Mouse (Mus musculus) neural tube, embryonic 14.5 days (tissue): ENCODE data around the gene Nsf. TPM values are rescaled to one million over a fixed set of nuclear protein-coding genes. Genes with fewer than 3 reads are reported as not detected.

Experiments
- ATAC-seq: fragments of 200-750 bp; cut with Nextera tagmentation; 2 replicates; pipeline ENCODE4 v1.8.0; 2017; ENCODE audit warnings: low read depth, mild to moderate bottlenecking, moderate TSS enrichment, moderate library complexity
- H3K27ac ChIP-seq: fragments of 300-500 bp; sonication (generic); 2 replicates; pipeline ENCODE4 v1.5.1; 2014; ENCODE audit warnings: low read depth, mild to moderate bottlenecking, control low read depth, low read length, moderate library complexity, mixed read lengths
- H3K27me3 ChIP-seq: fragments of 300-500 bp; sonication (generic); 2 replicates; pipeline ENCODE4 v1.6.1; 2014; ENCODE audit warnings: low read length; ENCODE audit not compliant: control insufficient read depth, insufficient read depth
- H3K36me3 ChIP-seq: fragments of 300-500 bp; sonication (generic); 2 replicates; pipeline ENCODE4 v1.6.1; 2014; ENCODE audit warnings: low read length, mixed read lengths; ENCODE audit not compliant: control insufficient read depth, insufficient read depth
- H3K4me1 ChIP-seq: fragments of 300-500 bp; sonication (generic); 2 replicates; pipeline ENCODE4 v1.6.1; 2014; ENCODE audit warnings: low read length; ENCODE audit not compliant: control insufficient read depth, insufficient read depth
- H3K4me2 ChIP-seq: fragments of 300-500 bp; sonication (generic); 2 replicates; pipeline ENCODE4 v1.6.1; 2014; ENCODE audit warnings: mild to moderate bottlenecking, low read depth, low read length, control low read depth
- H3K4me3 ChIP-seq: fragments of 300-500 bp; sonication (generic); 2 replicates; pipeline ENCODE4 v1.5.1; 2014; ENCODE audit warnings: low read depth, low read length, control low read depth, mixed read lengths
- H3K9ac ChIP-seq: fragments of 300-500 bp; sonication (generic); replicated peaks from 2 replicates; pipeline ENCODE4 v1.6.1; 2014; ENCODE audit warnings: low read depth, mild to moderate bottlenecking, control low read depth, low read length, mixed read lengths
- H3K9me3 ChIP-seq: fragments of 300-500 bp; sonication (generic); 2 replicates; pipeline ENCODE4 v1.6.1; 2016; ENCODE audit warnings: low read length; ENCODE audit not compliant: control insufficient read depth
- WGBS: fragments of 180-500 bp; shearing (Covaris S2); extraction: QIAGEN DNeasy Blood & Tissue Kit; methylation state at CpG from one replicate; pipeline ENCODE4 v1.1.7; 2014; 5-methylcytosine and 5-hydroxymethylcytosine counted together
- polyA plus RNA-seq: library from polyadenylated mRNA; unstranded; fragments of >200 nt; fragmentation: Nextera tagmentation; extraction: Ambion mirVana; gene quantifications from 2 replicates; pipeline ENCODE4 v1.2.1, GENCODE M21; 2014

Nsf gene
- polyA plus RNA-seq, 1 experiment from 2014 or later, result 217 TPM

DNA sequence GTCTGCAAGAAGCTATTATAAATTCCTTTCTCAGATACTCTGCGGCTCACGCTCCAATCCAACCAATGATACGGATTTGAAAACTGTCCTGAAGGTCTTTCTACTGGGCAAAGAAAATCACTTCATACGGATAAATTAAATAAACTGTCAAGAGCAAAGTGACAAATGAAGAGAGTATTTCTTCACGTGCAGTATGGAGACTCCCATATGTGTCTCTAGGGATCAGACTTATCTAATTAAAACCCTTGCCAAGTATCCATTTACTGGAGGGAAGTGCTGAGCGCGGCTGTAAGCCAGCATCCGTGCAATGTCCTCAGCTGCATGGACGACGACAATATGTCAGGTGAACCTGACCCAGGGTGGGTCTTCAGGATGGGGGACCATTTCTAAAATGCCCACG is 44.0 kb downstream of the Nsf start:
- 65% methylated on average over 11 of the region's 11 CpGs for WGBS
- ATAC-seq, result no peak
- H3K36me3 ChIP-seq, result peaks cover 18% of the 10 kb centered on the region

DNA sequence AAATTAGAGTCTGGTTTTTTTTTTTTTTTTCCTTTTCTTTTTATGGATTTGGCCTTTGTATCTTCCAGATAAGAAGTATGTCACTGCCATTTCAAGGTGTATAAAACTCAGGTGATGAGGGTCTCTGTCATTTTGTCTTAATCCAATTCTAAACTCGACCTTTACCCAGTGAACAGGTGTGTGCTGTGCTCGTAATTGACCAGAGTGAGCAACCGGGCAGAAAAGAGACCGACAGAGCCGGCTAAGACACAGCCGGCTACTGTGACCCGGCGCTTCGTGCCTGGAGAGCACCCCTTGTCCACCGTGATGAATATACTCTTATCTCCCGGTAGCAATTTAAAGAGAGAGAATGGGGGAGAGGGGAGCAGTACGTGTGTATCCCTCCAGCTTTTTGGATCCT is 44.5 kb downstream of the Nsf start:
- Histone ChIP-seq H3K4me2 (no peak overlapping the region), H3K9ac (no peak overlapping the region), H3K27ac (no peak overlapping the region), H3K4me3 (no peak overlapping the region), H3K9me3 (no peaks in the 10 kb centered on the region), H3K4me1 (no peaks in the 10 kb centered on the region), H3K27me3 (no peaks in the 10 kb centered on the region), H3K36me3 (peaks cover 18% of the 10 kb centered on the region)
- ATAC-seq, result no peak
- whole genome bisulfite sequencing, result 80% methylated on average over 12 of the region's 12 CpGs

More for the DNA sequence above, 44.0 kb downstream of the Nsf start:
- Histone ChIP-seq H3K4me3 (no peak overlapping the region), H3K27me3 (no peaks in the 10 kb centered on the region), H3K4me2 (no peak overlapping the region), H3K4me1 (no peaks in the 10 kb centered on the region), H3K9me3 (no peaks in the 10 kb centered on the region), H3K9ac (no peak overlapping the region), H3K27ac (no peak overlapping the region)

GRCm38 (mm10) chr11:103906051-103906719 is 47.7 kb downstream of the Nsf start:
- H3K4me2 ChIP-seq, result no peak overlapping the region
- no peaks in the 10 kb centered on the region for H3K27me3 ChIP-seq
- H3K27ac ChIP-seq, result no peak overlapping the region
- 38% methylated on average over 7 of the region's 7 CpGs for WGBS
- H3K4me3 ChIP-seq, result no peak overlapping the region
- H3K36me3 ChIP-seq, result 0 out of 2 replicates have a peak, but pooled peaks cover 3% of the 10 kb centered on the region
- no peak for ATAC-seq
- no peaks in the 10 kb centered on the region for H3K4me1 ChIP-seq
- H3K9me3 ChIP-seq, result no peaks in the 10 kb centered on the region
- no peak overlapping the region for H3K9ac ChIP-seq

DNA sequence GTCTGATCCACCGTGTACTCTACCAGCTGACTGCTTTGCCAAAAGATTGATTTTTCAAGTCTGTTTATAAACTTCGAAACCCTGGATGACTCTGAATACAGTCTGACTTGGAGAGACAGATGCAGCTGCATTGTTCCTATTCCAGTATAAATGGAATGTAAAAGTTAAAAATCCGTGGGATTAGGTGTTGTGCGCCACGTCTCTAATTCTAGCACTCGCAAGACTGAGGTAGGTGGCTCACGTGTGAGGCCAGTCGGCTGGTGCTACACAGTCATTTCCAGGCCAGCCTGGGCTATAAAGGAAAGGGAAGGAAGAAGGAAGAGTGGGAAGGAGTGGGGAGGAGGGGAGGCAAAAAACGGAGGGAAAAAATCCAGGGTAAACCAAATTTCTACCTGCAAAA is 48.4 kb downstream of the Nsf start:
- Histone ChIP-seq H3K9me3 (no peaks in the 10 kb centered on the region), H3K4me3 (no peak overlapping the region), H3K36me3 (0 out of 2 replicates have a peak, but pooled peaks cover 3% of the 10 kb centered on the region), H3K27me3 (no peaks in the 10 kb centered on the region), H3K4me1 (no peaks in the 10 kb centered on the region), H3K27ac (no peak overlapping the region), H3K9ac (no peak overlapping the region), H3K4me2 (no peak overlapping the region)
- 83% methylated on average over 9 of the region's 9 CpGs for WGBS
- no peak for ATAC-seq

DNA sequence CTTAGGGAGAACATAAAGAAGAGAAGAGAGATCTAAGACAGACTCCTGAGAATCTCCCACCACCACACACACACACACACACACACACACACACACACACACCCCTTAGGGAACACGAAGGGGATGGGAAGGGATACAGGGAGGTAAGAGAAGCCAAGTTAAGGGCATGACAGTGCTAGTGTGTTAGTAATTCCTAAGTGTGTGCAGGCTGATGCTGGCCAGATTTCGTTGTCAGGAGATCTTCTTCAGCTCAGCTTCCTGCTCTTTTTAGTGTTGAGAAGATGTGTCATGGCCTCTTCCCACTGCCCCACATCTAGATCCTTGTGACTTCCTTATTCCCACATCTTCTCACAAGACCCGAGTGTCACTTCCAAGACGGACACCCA is 52.3 kb downstream of the Nsf start:
- Histone ChIP-seq H3K36me3 (no peaks in the 10 kb centered on the region), H3K9ac (no peak overlapping the region), H3K9me3 (no peaks in the 10 kb centered on the region), H3K4me2 (no peak overlapping the region), H3K27me3 (no peaks in the 10 kb centered on the region), H3K4me3 (no peak overlapping the region), H3K4me1 (no peaks in the 10 kb centered on the region), H3K27ac (no peak overlapping the region)
- WGBS, result 83% methylated on average over 4 of the region's 4 CpGs
- no peak for ATAC-seq

- no peak overlapping the region for H3K9ac ChIP-seq
- no peaks in the 10 kb centered on the region for H3K27me3 ChIP-seq
- WGBS, result 57% methylated on average over 20 of the region's 20 CpGs
- H3K4me2 ChIP-seq, result no peak overlapping the region
- ATAC-seq, result no peak
- H3K9me3 ChIP-seq, result no peaks in the 10 kb centered on the region
- H3K36me3 ChIP-seq, result no peaks in the 10 kb centered on the region
- H3K4me1 ChIP-seq, result no peaks in the 10 kb centered on the region
- no peak overlapping the region for H3K27ac ChIP-seq
- H3K4me3 ChIP-seq, result no peak overlapping the region
Observed at GRCm38 (mm10) chr11:103900803-103901580, 52.9 kb downstream of the Nsf start.

DNA sequence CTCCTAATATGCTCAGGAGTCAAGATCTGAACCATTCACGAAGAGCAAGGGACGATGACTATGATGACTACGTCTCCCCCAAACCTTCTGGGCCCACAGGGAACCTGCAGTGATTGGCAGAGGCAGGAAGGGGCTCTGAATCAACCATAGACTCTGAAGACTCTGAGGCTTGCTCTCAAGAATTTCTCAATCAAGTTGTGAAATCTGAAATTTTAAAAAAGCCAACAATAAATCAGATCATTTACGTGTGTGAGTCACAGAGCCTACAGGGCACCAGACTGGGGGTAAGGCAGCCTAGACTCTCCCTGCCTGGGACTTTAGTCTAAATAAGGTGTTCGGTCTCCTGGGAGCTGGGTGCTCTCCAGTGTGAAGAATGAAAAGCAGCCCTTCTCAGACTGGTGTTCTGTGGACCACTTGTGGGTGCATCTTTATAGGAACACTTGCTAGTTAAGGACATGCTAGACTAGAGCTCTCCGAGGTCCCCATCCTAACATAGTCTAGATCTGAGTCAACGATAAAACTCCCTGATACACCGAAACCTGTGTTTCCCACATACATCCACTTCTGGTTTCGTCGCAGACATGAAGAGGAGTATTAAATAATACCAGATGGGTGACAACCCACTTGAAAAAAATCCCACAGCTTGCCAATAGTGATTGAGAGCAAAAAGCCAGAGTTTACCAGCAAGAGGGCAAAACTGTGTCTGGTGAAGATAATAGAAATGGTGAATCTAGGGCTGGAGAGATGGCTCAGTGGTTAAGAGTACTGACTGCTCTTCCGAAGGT is 56.7 kb downstream of the Nsf start:
- Histone ChIP-seq H3K4me1 (no peaks in the 10 kb centered on the region), H3K9ac (no peak overlapping the region), H3K4me3 (no peak overlapping the region), H3K9me3 (no peaks in the 10 kb centered on the region), H3K27ac (no peak overlapping the region), H3K36me3 (no peaks in the 10 kb centered on the region), H3K27me3 (no peaks in the 10 kb centered on the region), H3K4me2 (no peak overlapping the region)
- 97% methylated on average over 11 of the region's 11 CpGs for WGBS
- no peak for ATAC-seq

- WGBS, result 93% methylated on average over 4 of the region's 4 CpGs
- H3K27ac ChIP-seq, result no peak overlapping the region
- no peaks in the 10 kb centered on the region for H3K9me3 ChIP-seq
- H3K4me1 ChIP-seq, result peaks cover 4% of the 10 kb centered on the region; the same call in 1 of the 2 replicates
- H3K27me3 ChIP-seq, result no peaks in the 10 kb centered on the region
- ATAC-seq, result no peak
- H3K36me3 ChIP-seq, result no peaks in the 10 kb centered on the region
- no peak overlapping the region for H3K4me2 ChIP-seq
- H3K4me3 ChIP-seq, result no peak overlapping the region
- no peak overlapping the region for H3K9ac ChIP-seq
Observed at GRCm38 (mm10) chr11:103896056-103896455, 57.8 kb downstream of the Nsf start.

DNA sequence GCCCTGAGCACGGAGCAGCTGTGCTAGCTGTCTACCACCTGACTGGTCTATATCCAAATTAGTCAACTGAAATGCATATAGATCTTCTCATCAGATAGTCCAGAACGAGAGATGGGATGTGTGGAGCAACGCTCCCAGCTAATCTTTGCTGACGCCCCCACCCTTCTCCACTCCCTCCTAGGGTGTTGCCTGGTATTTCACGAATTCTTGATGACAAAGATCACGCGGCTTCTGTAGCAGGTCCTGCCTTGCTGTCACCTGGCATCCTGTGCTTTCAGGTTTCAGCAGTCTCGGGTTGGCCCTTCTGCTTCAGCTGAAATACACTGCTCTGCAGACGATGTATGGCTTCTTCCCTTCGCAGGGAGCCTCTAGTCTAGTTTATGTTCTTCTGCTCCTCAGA is 61.0 kb downstream of the Nsf start:
- Histone ChIP-seq H3K27ac (no peak overlapping the region), H3K36me3 (no peaks in the 10 kb centered on the region), H3K9ac (no peak overlapping the region), H3K4me3 (no peak overlapping the region), H3K27me3 (no peaks in the 10 kb centered on the region), H3K9me3 (no peaks in the 10 kb centered on the region), H3K4me2 (no peak overlapping the region), H3K4me1 (peaks cover 4% of the 10 kb centered on the region; the same call in 1 of the 2 replicates)
- 91% methylated on average over 10 of the region's 10 CpGs for WGBS
- no peak for ATAC-seq
